Mouse (Mus musculus): Measurements from ENCODE around the gene Tmem167. TPM values are rescaled to one million over a fixed set of nuclear protein-coding genes. Genes with fewer than 3 reads are reported as not detected.

Gene Tmem167
- polyA plus RNA-seq, 1 experiment: 2.0 TPM

- H3K27me3 ChIP-seq (ENCODE audit: control insufficient read depth, insufficient read depth, low read length): no peaks in the 10 kb centered on the region
- no peaks in the 10 kb centered on the region for H3K36me3 ChIP-seq (ENCODE audit: control insufficient read depth, insufficient read depth, low read length)
- no peak overlapping the region for H3K4me3 ChIP-seq (ENCODE audit: control insufficient read depth, low read depth, low read length)
- TF ChIP-seq CTCF (IDR thresholded peaks at IDR 0.05; ENCODE audit: control insufficient read depth, insufficient read depth, insufficient replicate concordance, low read depth, low read length) (no peak), POLR2A (IDR thresholded peaks at IDR 0.05; ENCODE audit: control insufficient read depth, low read depth, low read length) (no peak)
- H3K27ac ChIP-seq (ENCODE audit: control insufficient read depth, insufficient read depth, low read depth, low read length): no peak overlapping the region
- H3K4me1 ChIP-seq (ENCODE audit: control insufficient read depth, insufficient read depth, low read length): no peaks in the 10 kb centered on the region
These were observed 93.3 kb downstream of the Tmem167 start for GRCm38 (mm10) chr13:90182262-90182661.

- H3K4me1 ChIP-seq (ENCODE audit: control insufficient read depth, insufficient read depth, low read length): no peaks in the 10 kb centered on the region
- H3K27ac ChIP-seq (ENCODE audit: control insufficient read depth, insufficient read depth, low read depth, low read length): no peak overlapping the region
- H3K4me3 ChIP-seq (ENCODE audit: control insufficient read depth, low read depth, low read length): no peak overlapping the region
- no peaks in the 10 kb centered on the region for H3K36me3 ChIP-seq (ENCODE audit: control insufficient read depth, insufficient read depth, low read length)
- TF ChIP-seq POLR2A (IDR thresholded peaks at IDR 0.05; ENCODE audit: control insufficient read depth, low read depth, low read length) (no peak), CTCF (IDR thresholded peaks at IDR 0.05; ENCODE audit: control insufficient read depth, insufficient read depth, insufficient replicate concordance, low read depth, low read length) (no peak)
- no peaks in the 10 kb centered on the region for H3K27me3 ChIP-seq (ENCODE audit: control insufficient read depth, insufficient read depth, low read length)
These were observed 94.6 kb downstream of the Tmem167 start for GRCm38 (mm10) chr13:90183536-90183935.

GRCm38 (mm10) chr13:90186694-90187093 is 97.8 kb downstream of the Tmem167 start:
- no peaks in the 10 kb centered on the region for H3K36me3 ChIP-seq (ENCODE audit: control insufficient read depth, insufficient read depth, low read length)
- TF ChIP-seq POLR2A (IDR thresholded peaks at IDR 0.05; ENCODE audit: control insufficient read depth, low read depth, low read length): no peak
- no peak for TF ChIP-seq CTCF (IDR thresholded peaks at IDR 0.05; ENCODE audit: control insufficient read depth, insufficient read depth, insufficient replicate concordance, low read depth, low read length)
- no peaks in the 10 kb centered on the region for H3K4me1 ChIP-seq (ENCODE audit: control insufficient read depth, insufficient read depth, low read length)
- H3K27ac ChIP-seq (ENCODE audit: control insufficient read depth, insufficient read depth, low read depth, low read length): no peak overlapping the region
- no peak overlapping the region for H3K4me3 ChIP-seq (ENCODE audit: control insufficient read depth, low read depth, low read length)
- H3K27me3 ChIP-seq (ENCODE audit: control insufficient read depth, insufficient read depth, low read length): no peaks in the 10 kb centered on the region

- no peak overlapping the region for H3K4me3 ChIP-seq (ENCODE audit: control insufficient read depth, low read depth, low read length)
- TF ChIP-seq CTCF (IDR thresholded peaks at IDR 0.05; ENCODE audit: control insufficient read depth, insufficient read depth, insufficient replicate concordance, low read depth, low read length) (no peak), POLR2A (IDR thresholded peaks at IDR 0.05; ENCODE audit: control insufficient read depth, low read depth, low read length) (no peak)
These were observed 99.1 kb downstream of the Tmem167 start for GRCm38 (mm10) chr13:90188021-90188420.

GRCm38 (mm10) chr13:90191794-90192193 is 102.9 kb downstream of the Tmem167 start:
- no peaks in the 10 kb centered on the region for H3K27me3 ChIP-seq (ENCODE audit: control insufficient read depth, insufficient read depth, low read length)
- no peak overlapping the region for H3K4me3 ChIP-seq (ENCODE audit: control insufficient read depth, low read depth, low read length)
- H3K27ac ChIP-seq (ENCODE audit: control insufficient read depth, insufficient read depth, low read depth, low read length): no peak overlapping the region
- no peaks in the 10 kb centered on the region for H3K4me1 ChIP-seq (ENCODE audit: control insufficient read depth, insufficient read depth, low read length)
- TF ChIP-seq CTCF (IDR thresholded peaks at IDR 0.05; ENCODE audit: control insufficient read depth, insufficient read depth, insufficient replicate concordance, low read depth, low read length) (no peak), POLR2A (IDR thresholded peaks at IDR 0.05; ENCODE audit: control insufficient read depth, low read depth, low read length) (no peak)
- no peaks in the 10 kb centered on the region for H3K36me3 ChIP-seq (ENCODE audit: control insufficient read depth, insufficient read depth, low read length)

More at GRCm38 (mm10) chr13:90188021-90188420, 99.1 kb downstream of the Tmem167 start:
- Histone ChIP-seq H3K27me3 (ENCODE audit: control insufficient read depth, insufficient read depth, low read length) (no peaks in the 10 kb centered on the region), H3K36me3 (ENCODE audit: control insufficient read depth, insufficient read depth, low read length) (no peaks in the 10 kb centered on the region), H3K27ac (ENCODE audit: control insufficient read depth, insufficient read depth, low read depth, low read length) (no peak overlapping the region), H3K4me1 (ENCODE audit: control insufficient read depth, insufficient read depth, low read length) (no peaks in the 10 kb centered on the region)

Other genes starting within 250 kb of the Tmem167 start
- gene Xrcc4, start 485 bp downstream of the Tmem167 start, polyA plus RNA-seq (2012; rRNA removed): 20.0 and 21.0 TPM in 2 replicates

All from testis, adult 2 months (tissue).